Mouse (Mus musculus) midbrain, embryonic 11.5 days (tissue): ENCODE measurements around the gene Slc25a10. TPM values are rescaled to one million over a fixed set of nuclear protein-coding genes. Genes with fewer than 3 reads are reported as not detected.

ENCODE experiments used
- ATAC-seq: fragments of 200-750 bp; cut with Nextera tagmentation; 2 replicates; pipeline ENCODE4 v1.8.0; 2017; ENCODE audit warnings: moderate TSS enrichment, moderate library complexity; ENCODE audit not compliant: low FRiP score
- DNase-seq: peaks from one replicate; pipeline ENCODE4 v3.0.0; 2015; ENCODE audit warnings: low spot score; ENCODE audit errors: missing footprints
- H3K27ac ChIP-seq: fragments of 300-500 bp; sonication (generic); 2 replicates; pipeline ENCODE4 v1.5.1; 2014; ENCODE audit warnings: low read depth, low read length
- H3K27me3 ChIP-seq: fragments of 300-500 bp; sonication (generic); 2 replicates; pipeline ENCODE4 v1.6.1; 2014; ENCODE audit warnings: mild to moderate bottlenecking, low read length, moderate library complexity, mixed read lengths; ENCODE audit not compliant: control insufficient read depth, insufficient read depth
- H3K36me3 ChIP-seq: fragments of 300-500 bp; sonication (generic); 2 replicates; pipeline ENCODE4 v1.6.1; 2014; ENCODE audit warnings: mild to moderate bottlenecking, low read length, moderate library complexity, mixed read lengths; ENCODE audit not compliant: control insufficient read depth, insufficient read depth
- H3K4me1 ChIP-seq: fragments of 300-500 bp; sonication (generic); 2 replicates; pipeline ENCODE4 v1.6.1; 2014; ENCODE audit warnings: low read length; ENCODE audit not compliant: control insufficient read depth, insufficient read depth
- H3K4me2 ChIP-seq: fragments of 300-500 bp; sonication (generic); 2 replicates; pipeline ENCODE4 v1.6.1; 2014; ENCODE audit warnings: mild to moderate bottlenecking, moderate library complexity
- H3K4me3 ChIP-seq: fragments of 300-500 bp; sonication (generic); 2 replicates; pipeline ENCODE4 v1.5.1; 2014; ENCODE audit warnings: low read depth, low read length
- H3K9ac ChIP-seq: fragments of 300-500 bp; sonication (generic); 2 replicates; pipeline ENCODE4 v1.6.1; 2014; ENCODE audit warnings: low read length
- H3K9me3 ChIP-seq: fragments of 300-500 bp; sonication (generic); 2 replicates; pipeline ENCODE4 v1.6.1; 2016; ENCODE audit warnings: low read length; ENCODE audit not compliant: control insufficient read depth
- WGBS: fragments of 180-500 bp; shearing (Covaris S2); extraction: QIAGEN DNeasy Blood & Tissue Kit; methylation state at CpG from one replicate; pipeline ENCODE4 v1.1.7; 2014; 5-methylcytosine and 5-hydroxymethylcytosine counted together
- polyA plus RNA-seq: library from polyadenylated mRNA; unstranded; fragments of >200 nt; fragmentation: Nextera tagmentation; extraction: Ambion mirVana; gene quantifications from 2 replicates; pipeline ENCODE4 v1.2.1, GENCODE M21; 2014

Slc25a10 gene
- polyA plus RNA-seq, 1 experiment from 2014 or later, result 38.7 TPM

DNA sequence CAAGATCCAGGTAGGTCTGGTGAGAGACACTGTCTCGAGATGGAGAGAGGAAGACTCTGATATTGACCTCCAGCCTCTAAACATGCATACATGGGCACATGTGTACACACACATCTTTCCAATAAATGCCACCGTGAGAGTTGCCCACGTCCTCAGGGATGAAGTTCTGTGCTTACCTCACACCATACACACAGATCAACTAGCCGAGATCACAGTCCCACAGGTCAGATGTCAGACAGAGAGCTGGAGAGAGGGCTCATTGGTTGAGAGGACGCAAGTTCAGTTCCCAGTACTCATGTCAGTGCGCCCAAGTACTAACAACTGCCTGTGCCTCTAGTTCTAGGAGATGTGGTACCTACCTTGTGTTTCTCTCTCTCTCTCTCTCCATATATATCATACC, 9.4 kb downstream of the Slc25a10 start:
- Histone ChIP-seq H3K9ac (no peak overlapping the region), H3K4me1 (no peaks in the 10 kb centered on the region), H3K36me3 (no peaks in the 10 kb centered on the region; the same call in 1 of the 2 replicates), H3K4me2 (no peak overlapping the region), H3K27ac (no peak overlapping the region), H3K4me3 (no peak overlapping the region), H3K27me3 (no peaks in the 10 kb centered on the region), H3K9me3 (no peaks in the 10 kb centered on the region)
- ATAC-seq (no peak), DNase-seq (no peak)
- WGBS, result 79% methylated on average over 6 of the region's 6 CpGs

DNA sequence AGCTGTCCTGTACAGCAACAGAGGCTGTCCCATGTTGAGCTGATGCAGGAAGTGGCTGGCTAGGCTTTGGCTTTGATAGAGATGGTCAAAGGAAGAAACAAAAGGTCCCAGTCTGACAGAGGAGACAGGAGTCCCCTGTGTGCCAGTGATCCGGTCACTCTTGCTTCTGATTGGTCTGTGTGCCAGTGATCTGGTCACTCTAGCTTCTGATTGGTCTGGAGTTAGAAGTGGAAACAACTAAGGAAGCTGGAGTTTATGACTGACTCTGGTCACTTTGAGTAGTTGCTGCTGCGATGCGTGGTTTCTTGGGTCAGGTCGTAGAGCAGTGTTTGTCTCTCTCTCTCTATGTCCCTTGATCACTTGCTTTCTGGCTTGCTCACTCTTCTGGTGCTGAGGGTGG, 10.1 kb downstream of the Slc25a10 start:
- H3K27ac ChIP-seq, result no peak overlapping the region
- H3K36me3 ChIP-seq, result no peaks in the 10 kb centered on the region; the same call in 1 of the 2 replicates
- no peaks in the 10 kb centered on the region for H3K27me3 ChIP-seq
- H3K4me2 ChIP-seq, result no peak overlapping the region
- H3K9me3 ChIP-seq, result no peaks in the 10 kb centered on the region
- ATAC-seq (no peak), DNase-seq (no peak)
- WGBS, result 94% methylated on average over 4 of the region's 4 CpGs
- no peak overlapping the region for H3K4me3 ChIP-seq
- H3K9ac ChIP-seq, result no peak overlapping the region
- H3K4me1 ChIP-seq, result no peaks in the 10 kb centered on the region

DNA sequence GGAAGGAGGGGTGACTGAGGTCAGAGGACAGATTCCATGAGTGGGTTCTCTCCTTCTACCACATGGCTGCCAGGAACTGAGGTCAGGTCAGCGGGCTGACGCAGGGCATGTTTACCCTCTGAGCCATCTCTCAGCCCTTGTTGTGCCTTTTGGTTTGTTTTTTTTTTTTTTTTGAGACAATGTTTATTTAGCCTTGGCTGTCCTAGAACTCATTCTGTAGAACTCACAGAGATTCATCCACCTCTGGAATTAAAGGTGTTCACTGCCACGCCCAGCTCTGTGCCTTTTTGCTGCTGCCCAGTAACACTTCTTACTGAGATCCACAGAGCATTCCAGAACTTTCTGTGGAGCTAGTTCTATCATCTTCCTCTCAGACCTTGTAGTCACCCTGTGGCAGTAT, 14.0 kb downstream of the Slc25a10 start:
- no peak overlapping the region for H3K27ac ChIP-seq
- H3K4me3 ChIP-seq, result no peak overlapping the region
- ATAC-seq, result no peak
- no peaks in the 10 kb centered on the region for H3K27me3 ChIP-seq
- H3K9me3 ChIP-seq, result no peaks in the 10 kb centered on the region
- WGBS, result 85% methylated on average over 3 of the region's 3 CpGs
- H3K4me1 ChIP-seq, result peaks cover 5% of the 10 kb centered on the region
- DNase-seq, result no peak
- H3K9ac ChIP-seq, result no peak overlapping the region
- no peaks in the 10 kb centered on the region for H3K36me3 ChIP-seq
- H3K4me2 ChIP-seq, result no peak overlapping the region

DNA sequence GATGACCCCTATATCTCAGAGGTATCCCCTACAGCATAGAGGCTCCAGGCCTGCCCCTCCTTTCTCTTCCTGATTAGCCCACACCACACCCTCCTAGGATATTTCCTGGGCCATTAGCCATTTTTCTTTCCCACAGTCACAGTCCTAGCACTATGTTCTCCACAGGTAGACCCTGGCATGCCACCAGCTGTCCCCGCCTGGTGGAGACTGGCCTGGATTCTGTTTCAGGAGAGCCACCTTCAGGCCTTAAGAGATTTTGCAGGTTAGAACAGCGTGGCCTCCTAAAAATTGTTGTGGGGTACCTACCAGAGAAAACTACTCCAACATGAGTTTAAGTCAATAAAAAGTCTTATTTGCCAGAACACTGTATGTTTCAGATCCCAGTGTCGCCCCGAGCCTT, 15.3 kb downstream of the Slc25a10 start:
- WGBS, result 66% methylated on average over 4 of the region's 4 CpGs
- Histone ChIP-seq H3K36me3 (no peaks in the 10 kb centered on the region), H3K4me3 (no peak overlapping the region), H3K27ac (no peak overlapping the region), H3K9me3 (no peaks in the 10 kb centered on the region), H3K9ac (no peak overlapping the region), H3K4me1 (peaks cover 6% of the 10 kb centered on the region), H3K4me2 (no peak overlapping the region), H3K27me3 (no peaks in the 10 kb centered on the region)
- DNase-seq, result no peak
- no peak for ATAC-seq

DNA sequence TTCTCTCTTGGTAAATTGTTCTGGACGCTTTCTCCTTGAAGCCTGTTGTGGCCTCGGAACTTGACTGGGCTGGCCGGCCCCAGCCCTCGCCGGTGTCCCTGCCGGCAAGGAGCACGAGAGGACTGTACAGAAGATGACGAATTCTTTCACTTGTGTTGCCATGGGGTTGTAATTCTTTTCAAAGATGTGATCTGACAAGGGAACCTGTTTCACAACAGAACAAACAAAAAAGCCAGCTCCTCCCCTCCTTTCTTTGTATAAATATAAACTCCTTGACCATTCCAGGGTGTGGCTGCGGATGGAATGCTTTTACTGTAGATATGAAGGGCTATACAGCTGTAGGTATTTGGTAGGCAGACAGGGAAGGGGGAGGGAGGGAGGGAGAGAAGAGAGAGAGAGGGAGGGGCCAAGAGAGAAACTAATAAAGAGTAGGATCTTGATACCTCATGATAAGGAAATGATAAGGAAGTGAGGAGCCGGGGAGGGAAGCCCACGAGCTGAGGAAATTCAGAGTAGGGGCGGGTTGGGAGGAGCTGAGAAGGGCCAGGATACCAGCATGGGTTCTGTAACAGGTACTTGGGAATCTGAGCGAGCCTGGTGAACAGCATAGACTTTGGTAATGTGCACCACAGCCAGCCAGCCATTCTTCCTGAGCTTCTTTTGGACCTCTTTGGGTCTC, 16.1 kb downstream of the Slc25a10 start:
- no peak for DNase-seq
- Histone ChIP-seq H3K27me3 (no peaks in the 10 kb centered on the region), H3K27ac (no peak overlapping the region), H3K4me1 (peaks cover 6% of the 10 kb centered on the region), H3K4me2 (no peak overlapping the region), H3K36me3 (no peaks in the 10 kb centered on the region), H3K9ac (no peak overlapping the region), H3K9me3 (no peaks in the 10 kb centered on the region), H3K4me3 (no peak overlapping the region)
- WGBS, result 84% methylated on average over 13 of the region's 13 CpGs
- ATAC-seq, result no peak

DNA sequence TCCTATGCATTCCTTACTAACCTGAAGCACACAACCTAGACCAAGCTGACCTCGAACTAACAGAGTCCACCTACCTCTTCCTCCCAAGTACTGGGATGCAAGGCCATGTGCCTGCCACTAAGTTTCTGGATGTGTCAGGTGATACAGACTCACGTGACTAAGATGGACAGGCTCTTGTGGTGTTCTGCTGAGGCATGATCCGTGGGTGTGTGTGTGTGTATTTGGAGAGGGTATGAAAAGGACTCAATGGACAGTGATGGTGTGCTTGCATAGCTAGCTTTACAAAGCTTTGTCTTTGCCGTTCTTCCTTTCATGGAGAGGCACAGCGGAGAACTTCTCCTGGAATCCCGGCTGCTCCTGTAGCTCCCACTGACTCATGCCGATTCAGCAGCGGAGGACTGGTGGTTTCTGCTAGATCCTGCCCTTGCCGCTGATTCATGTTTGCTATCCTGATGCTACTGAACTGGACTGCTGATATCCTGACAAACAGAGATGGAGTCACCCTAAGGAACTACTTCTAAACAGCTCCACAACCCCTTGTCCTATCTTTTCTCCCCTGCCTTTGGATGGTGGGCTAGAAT, 16.7 kb downstream of the Slc25a10 start:
- Histone ChIP-seq H3K4me1 (peaks cover 6% of the 10 kb centered on the region), H3K9ac (no peak overlapping the region), H3K4me2 (no peak overlapping the region), H3K9me3 (no peaks in the 10 kb centered on the region), H3K27ac (no peak overlapping the region), H3K4me3 (no peak overlapping the region), H3K27me3 (no peaks in the 10 kb centered on the region), H3K36me3 (no peaks in the 10 kb centered on the region)
- ATAC-seq (no peak), DNase-seq (no peak)
- WGBS, result 88% methylated on average over 9 of the region's 9 CpGs

DNA sequence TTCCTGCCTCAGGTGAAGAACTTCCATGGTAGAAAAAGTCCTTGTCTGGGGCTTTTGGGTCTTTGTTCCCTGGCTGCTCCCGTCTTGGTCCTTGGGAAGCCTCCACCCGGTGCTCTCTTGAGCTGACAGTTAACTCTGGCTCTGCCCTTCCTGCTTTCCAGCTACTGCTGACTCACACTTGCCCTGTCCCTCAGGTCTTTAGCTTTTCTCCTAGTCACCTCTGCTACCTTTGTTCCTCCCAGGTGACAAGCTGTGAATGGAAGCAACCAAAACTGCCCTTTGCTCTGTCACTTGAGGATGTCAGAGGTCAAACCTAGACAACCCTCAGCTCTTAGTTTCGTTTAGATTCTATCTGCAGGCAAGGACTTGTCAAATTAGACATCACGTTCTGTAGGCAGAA, 18.3 kb downstream of the Slc25a10 start:
- no peak overlapping the region for H3K4me3 ChIP-seq
- ATAC-seq, result no peak
- H3K4me1 ChIP-seq, result peaks cover 6% of the 10 kb centered on the region
- WGBS, result 30% methylated on average over 4 of the region's 4 CpGs
- H3K9me3 ChIP-seq, result no peaks in the 10 kb centered on the region
- no peaks in the 10 kb centered on the region for H3K27me3 ChIP-seq
- H3K27ac ChIP-seq, result no peak overlapping the region
- H3K4me2 ChIP-seq, result 0 out of 2 replicates have a peak overlapping the region, but pooled peaks have one; percentile 42
- H3K9ac ChIP-seq, result no peak overlapping the region
- DNase-seq, result no peak
- H3K36me3 ChIP-seq, result no peaks in the 10 kb centered on the region

DNA sequence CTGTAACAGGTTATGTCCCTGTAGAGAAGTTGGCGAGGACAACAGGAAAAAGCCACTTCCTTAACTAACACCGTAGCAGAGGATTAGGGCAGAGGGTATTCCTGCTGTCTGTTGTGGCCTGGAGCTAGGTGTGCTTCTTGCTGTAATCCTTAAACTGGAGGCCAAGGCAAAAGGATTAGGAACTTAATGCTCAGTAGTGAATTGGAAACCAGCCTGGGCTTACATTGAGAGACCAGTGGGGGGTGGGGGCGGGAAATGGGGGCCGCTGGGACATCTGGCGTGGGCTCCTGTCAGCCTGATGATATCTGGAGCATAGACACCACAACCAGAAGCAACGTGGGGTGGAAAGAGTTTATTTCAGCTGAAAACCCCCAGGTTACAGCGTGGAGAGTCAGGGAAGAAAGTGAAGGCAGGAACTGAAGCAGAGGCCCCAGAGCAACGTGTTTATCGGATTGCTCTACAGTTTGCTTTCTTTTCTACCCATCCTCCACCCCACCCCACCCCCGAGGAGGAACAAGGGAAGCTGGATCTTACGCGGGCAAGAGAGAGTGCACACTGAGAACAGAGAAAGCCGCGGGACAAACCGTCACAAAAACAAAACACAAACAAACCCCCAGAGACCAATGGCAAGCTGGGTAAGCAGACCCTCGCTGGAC, 18.9 kb downstream of the Slc25a10 start:
- Histone ChIP-seq H3K36me3 (no peaks in the 10 kb centered on the region), H3K9me3 (no peaks in the 10 kb centered on the region), H3K27ac (no peak overlapping the region), H3K9ac (peak overlapping the region; percentile 57), H3K4me3 (no peak overlapping the region), H3K4me2 (peak overlapping the region; percentile 42), H3K27me3 (no peaks in the 10 kb centered on the region), H3K4me1 (peaks cover 6% of the 10 kb centered on the region)
- ATAC-seq (no peak), DNase-seq (peak; percentile 90)
- WGBS, result 3% methylated on average over 16 of the region's 16 CpGs

DNA sequence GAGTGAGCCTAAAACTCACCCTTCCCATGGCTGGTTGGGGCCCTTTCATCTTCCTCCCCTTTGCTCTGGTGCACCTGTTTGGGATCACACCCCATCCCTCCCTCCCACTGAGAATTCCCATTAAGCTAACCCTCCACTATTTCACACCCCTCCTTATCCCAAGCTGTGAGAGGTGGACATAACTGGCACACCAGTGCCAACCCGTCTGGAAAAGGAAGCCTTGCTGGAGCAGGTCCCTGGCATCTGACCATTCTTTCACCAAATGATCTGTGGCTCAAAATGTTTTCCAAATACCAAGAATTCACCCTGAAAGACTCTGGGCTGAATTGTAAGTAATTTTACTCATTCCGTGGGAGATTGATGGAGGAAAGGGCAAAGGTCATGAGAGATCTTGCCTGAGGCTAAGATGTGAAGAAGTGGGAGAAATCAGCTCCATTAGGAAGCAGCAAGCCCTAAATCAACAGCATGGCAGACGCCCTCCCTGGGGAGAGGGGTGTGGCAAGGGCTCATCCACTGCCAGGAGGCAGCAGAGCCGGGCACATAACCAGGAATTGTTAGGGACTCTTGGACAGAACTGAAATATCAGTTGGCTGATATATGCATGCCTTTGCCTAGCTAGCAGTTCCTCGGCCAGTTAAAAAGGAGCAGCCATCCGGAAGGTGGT, 21.3 kb downstream of the Slc25a10 start:
- WGBS, result 58% methylated on average over 6 of the region's 6 CpGs

More for the DNA sequence above, 21.3 kb downstream of the Slc25a10 start:
- H3K27ac ChIP-seq, result no peak overlapping the region
- H3K36me3 ChIP-seq, result no peaks in the 10 kb centered on the region
- DNase-seq, result no peak
- H3K4me3 ChIP-seq, result no peak overlapping the region
- no peaks in the 10 kb centered on the region for H3K9me3 ChIP-seq
- H3K4me2 ChIP-seq, result no peak overlapping the region
- no peak for ATAC-seq
- no peak overlapping the region for H3K9ac ChIP-seq
- H3K4me1 ChIP-seq, result peaks cover 6% of the 10 kb centered on the region
- H3K27me3 ChIP-seq, result no peaks in the 10 kb centered on the region
